Mouse (Mus musculus) midbrain, embryonic 13.5 days (tissue): Measurements from ENCODE around the gene Ccdc124. TPM values are rescaled to one million over a fixed set of nuclear protein-coding genes. Genes with fewer than 3 reads are reported as not detected.
A peak's percentile ranks its signal among the peaks of the same experiment; 100 is the strongest.

ENCODE experiments used
- ATAC-seq: fragments of 200-750 bp; cut with Nextera tagmentation; 2 replicates; pipeline ENCODE4 v1.8.0; 2017; ENCODE audit warnings: mild to moderate bottlenecking, moderate TSS enrichment, moderate library complexity
- H3K27ac ChIP-seq: fragments of 300-500 bp; sonication (generic); 2 replicates; pipeline ENCODE4 v1.5.1; 2015; ENCODE audit warnings: inconsistent platforms, mild to moderate bottlenecking, moderate library complexity
- H3K27me3 ChIP-seq: fragments of 300-500 bp; sonication (generic); 2 replicates; pipeline ENCODE4 v1.6.1; 2015; ENCODE audit warnings: mild to moderate bottlenecking, inconsistent platforms
- H3K36me3 ChIP-seq: fragments of 300-500 bp; sonication (generic); 2 replicates; pipeline ENCODE4 v1.6.1; 2015; ENCODE audit warnings: mild to moderate bottlenecking, inconsistent platforms
- H3K4me1 ChIP-seq: fragments of 300-500 bp; sonication (generic); replicated peaks from 2 replicates; pipeline ENCODE4 v1.6.1; 2015; ENCODE audit warnings: inconsistent platforms
- H3K4me2 ChIP-seq: fragments of 300-500 bp; sonication (generic); replicated peaks from 2 replicates; pipeline ENCODE4 v1.6.1; 2015; ENCODE audit warnings: moderate library complexity, mild to moderate bottlenecking, inconsistent platforms
- H3K4me3 ChIP-seq: fragments of 300-500 bp; sonication (generic); replicated peaks from 2 replicates; pipeline ENCODE4 v1.5.1; 2015; ENCODE audit warnings: mild to moderate bottlenecking, inconsistent platforms
- H3K9ac ChIP-seq: fragments of 300-500 bp; sonication (generic); replicated peaks from 2 replicates; pipeline ENCODE4 v1.6.1; 2015; ENCODE audit warnings: mild to moderate bottlenecking, inconsistent platforms
- H3K9me3 ChIP-seq: fragments of 300-500 bp; sonication (generic); 2 replicates; pipeline ENCODE4 v1.6.1; 2016; ENCODE audit warnings: mild to moderate bottlenecking, inconsistent platforms
- WGBS: fragments of 180-500 bp; shearing (Covaris S2); methylation state at CpG from one replicate; pipeline ENCODE4 v1.1.7; 2015; 5-methylcytosine and 5-hydroxymethylcytosine counted together
- polyA plus RNA-seq: library from polyadenylated mRNA; unstranded; fragments of >200 nt; fragmentation: Nextera tagmentation; extraction: Ambion mirVana; gene quantifications from 2 replicates; pipeline ENCODE4 v1.2.1, GENCODE M21; 2015

Gene Ccdc124
- polyA plus RNA-seq, 1 experiment from 2014 or later: 160 TPM

GRCm38 (mm10) chr8:70850947-70851346, 22.8 kb downstream of the Ccdc124 start:
- H3K4me2 ChIP-seq: no peak overlapping the region
- no peaks in the 10 kb centered on the region for H3K9me3 ChIP-seq
- no peak for ATAC-seq
- H3K9ac ChIP-seq: no peak overlapping the region
- H3K27ac ChIP-seq: no peak overlapping the region
- WGBS: 88% methylated on average over 4 of the region's 4 CpGs
- peaks cover 8% of the 10 kb centered on the region for H3K4me1 ChIP-seq
- peaks cover 42% of the 10 kb centered on the region for H3K36me3 ChIP-seq
- no peak overlapping the region for H3K4me3 ChIP-seq
- 0 out of 2 replicates have a peak, but pooled peaks cover 3% of the 10 kb centered on the region for H3K27me3 ChIP-seq

GRCm38 (mm10) chr8:70850132-70850845, 23.4 kb downstream of the Ccdc124 start:
- no peak overlapping the region for H3K27ac ChIP-seq
- H3K4me2 ChIP-seq: no peak overlapping the region
- H3K4me3 ChIP-seq: no peak overlapping the region
- no peaks in the 10 kb centered on the region for H3K27me3 ChIP-seq
- ATAC-seq: no peak
- WGBS: 76% methylated on average over 7 of the region's 7 CpGs
- no peaks in the 10 kb centered on the region for H3K9me3 ChIP-seq
- peaks cover 4% of the 10 kb centered on the region for H3K4me1 ChIP-seq
- no peak overlapping the region for H3K9ac ChIP-seq
- peaks cover 42% of the 10 kb centered on the region for H3K36me3 ChIP-seq

GRCm38 (mm10) chr8:70849333-70849990, 24.3 kb downstream of the Ccdc124 start:
- Histone ChIP-seq H3K4me1 (peaks cover 4% of the 10 kb centered on the region; the same call in 1 of the 2 replicates), H3K27me3 (no peaks in the 10 kb centered on the region), H3K4me2 (no peak overlapping the region), H3K4me3 (no peak overlapping the region), H3K36me3 (peaks cover 37% of the 10 kb centered on the region), H3K9me3 (no peaks in the 10 kb centered on the region), H3K9ac (no peak overlapping the region), H3K27ac (no peak overlapping the region)
- no peak for ATAC-seq
- 89% methylated on average over 3 of the region's 3 CpGs for WGBS

GRCm38 (mm10) chr8:70846371-70847154, 27.2 kb downstream of the Ccdc124 start:
- Histone ChIP-seq H3K4me1 (peaks cover 6% of the 10 kb centered on the region; the same call in 1 of the 2 replicates), H3K27ac (no peak overlapping the region), H3K4me2 (no peak overlapping the region), H3K9ac (no peak overlapping the region; the same call in 1 of the 2 replicates), H3K9me3 (no peaks in the 10 kb centered on the region), H3K27me3 (no peaks in the 10 kb centered on the region), H3K36me3 (peaks cover 29% of the 10 kb centered on the region), H3K4me3 (no peak overlapping the region)
- no peak for ATAC-seq
- WGBS: 60% methylated on average over 15 of the region's 15 CpGs

GRCm38 (mm10) chr8:70845108-70845507, 28.6 kb downstream of the Ccdc124 start:
- H3K4me3 ChIP-seq: no peak overlapping the region
- ATAC-seq: no peak
- no peaks in the 10 kb centered on the region for H3K27me3 ChIP-seq
- no peak overlapping the region for H3K4me2 ChIP-seq
- no peak overlapping the region for H3K9ac ChIP-seq
- WGBS: 42% methylated on average over 5 of the region's 5 CpGs
- peaks cover 18% of the 10 kb centered on the region for H3K36me3 ChIP-seq
- H3K4me1 ChIP-seq: peaks cover 14% of the 10 kb centered on the region
- no peak overlapping the region for H3K27ac ChIP-seq
- H3K9me3 ChIP-seq: no peaks in the 10 kb centered on the region

GRCm38 (mm10) chr8:70844523-70844922, 29.2 kb downstream of the Ccdc124 start:
- peak; percentile 7 for ATAC-seq

GRCm38 (mm10) chr8:70843941-70844340, 29.8 kb downstream of the Ccdc124 start:
- Histone ChIP-seq H3K4me3 (no peak overlapping the region), H3K4me1 (peaks cover 17% of the 10 kb centered on the region), H3K27me3 (no peaks in the 10 kb centered on the region), H3K36me3 (peaks cover 16% of the 10 kb centered on the region; the same call in 1 of the 2 replicates), H3K9ac (no peak overlapping the region), H3K4me2 (no peak overlapping the region), H3K27ac (no peak overlapping the region), H3K9me3 (no peaks in the 10 kb centered on the region)
- no peak for ATAC-seq
- 89% methylated on average over 8 of the region's 8 CpGs for WGBS

More at GRCm38 (mm10) chr8:70844523-70844922, 29.2 kb downstream of the Ccdc124 start:
- peaks cover 17% of the 10 kb centered on the region for H3K4me1 ChIP-seq
- WGBS: 1% methylated on average over 6 of the region's 6 CpGs
- no peak overlapping the region for H3K9ac ChIP-seq
- H3K9me3 ChIP-seq: no peaks in the 10 kb centered on the region
- no peaks in the 10 kb centered on the region for H3K27me3 ChIP-seq
- no peak overlapping the region for H3K4me3 ChIP-seq
- peaks cover 16% of the 10 kb centered on the region; the same call in 1 of the 2 replicates for H3K36me3 ChIP-seq
- no peak overlapping the region for H3K4me2 ChIP-seq
- peak overlapping the region; percentile 15; the same call in 1 of the 2 replicates for H3K27ac ChIP-seq

GRCm38 (mm10) chr8:70843214-70843773, 30.4 kb downstream of the Ccdc124 start:
- H3K4me2 ChIP-seq: no peak overlapping the region
- WGBS: 82% methylated on average over 5 of the region's 5 CpGs
- H3K9ac ChIP-seq: no peak overlapping the region
- H3K27me3 ChIP-seq: no peaks in the 10 kb centered on the region
- H3K27ac ChIP-seq: no peak overlapping the region
- peaks cover 23% of the 10 kb centered on the region for H3K4me1 ChIP-seq
- no peaks in the 10 kb centered on the region for H3K9me3 ChIP-seq
- ATAC-seq: no peak
- no peak overlapping the region for H3K4me3 ChIP-seq
- H3K36me3 ChIP-seq: peaks cover 10% of the 10 kb centered on the region; the same call in 1 of the 2 replicates

GRCm38 (mm10) chr8:70842484-70842883, 31.3 kb downstream of the Ccdc124 start:
- Histone ChIP-seq H3K4me3 (no peak overlapping the region), H3K27ac (0 out of 2 replicates have a peak overlapping the region, but pooled peaks have one; percentile 5), H3K4me1 (peaks cover 23% of the 10 kb centered on the region), H3K27me3 (no peaks in the 10 kb centered on the region), H3K9ac (no peak overlapping the region), H3K4me2 (no peak overlapping the region), H3K36me3 (peaks cover 6% of the 10 kb centered on the region; the same call in 1 of the 2 replicates), H3K9me3 (no peaks in the 10 kb centered on the region)
- 68% methylated on average over 25 of the region's 25 CpGs for WGBS
- ATAC-seq: no peak

GRCm38 (mm10) chr8:70841147-70842072, 32.3 kb downstream of the Ccdc124 start:
- no peak overlapping the region for H3K4me3 ChIP-seq
- 42% methylated on average over 22 of the region's 22 CpGs for WGBS
- H3K36me3 ChIP-seq: peaks cover 10% of the 10 kb centered on the region; the same call in 1 of the 2 replicates
- no peaks in the 10 kb centered on the region for H3K27me3 ChIP-seq
- H3K4me2 ChIP-seq: no peak overlapping the region
- peak overlapping the region; percentile 51; the same call in 1 of the 2 replicates for H3K27ac ChIP-seq
- H3K9me3 ChIP-seq: no peaks in the 10 kb centered on the region
- H3K4me1 ChIP-seq: peaks cover 23% of the 10 kb centered on the region
- ATAC-seq: no peak
- no peak overlapping the region; the same call in 1 of the 2 replicates for H3K9ac ChIP-seq
